Mouse (Mus musculus): ENCODE data around the gene Cela3b. TPM values are rescaled to one million over a fixed set of nuclear protein-coding genes. Genes with fewer than 3 reads are reported as not detected.

The Cela3b gene
- polyA plus RNA-seq, 1 experiment = not detected

DNA sequence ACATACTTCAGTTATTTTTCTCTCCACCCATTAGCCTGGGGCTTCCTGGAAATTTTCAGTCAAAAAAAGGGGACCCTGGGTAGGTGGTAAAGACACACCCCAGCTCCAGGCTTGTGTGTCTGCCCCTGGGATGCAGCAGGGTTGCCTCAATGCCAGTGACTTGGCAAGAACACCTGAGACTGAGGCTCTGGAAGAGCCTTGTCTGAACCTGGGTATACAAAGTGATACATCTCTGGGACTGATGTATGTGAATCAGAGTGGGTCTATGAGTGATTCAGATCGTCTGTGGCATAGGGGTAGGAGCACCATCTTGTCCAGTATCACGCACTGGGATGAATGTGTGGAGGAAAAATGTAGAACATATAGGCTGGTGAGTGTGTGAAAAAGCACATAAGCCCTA is 37.2 kb upstream of the Cela3b start:
- Histone ChIP-seq H3K79me3 (ENCODE audit: low read depth) (peaks cover 36% of the 10 kb centered on the region), H3ac (ENCODE audit: control insufficient read depth, insufficient read length, low read depth) (no peak overlapping the region), H3K27me3 (ENCODE audit: control insufficient read depth, insufficient read depth, insufficient read length) (no peaks in the 10 kb centered on the region), H3K4me3 (ENCODE audit: insufficient read depth, poor library complexity, severe bottlenecking) (no peak overlapping the region), H3K79me2 (ENCODE audit: control insufficient read depth, insufficient read depth) (peaks cover 40% of the 10 kb centered on the region), H3K36me3 (ENCODE audit: control insufficient read depth, insufficient read depth) (peaks cover 5% of the 10 kb centered on the region)
- TF ChIP-seq MAX (IDR thresholded peaks at IDR 0.05) (no peak), MYOD1 (IDR thresholded peaks at IDR 0.05; ENCODE audit: control insufficient read depth, insufficient read length, low read depth) (no peak), CEBPB (IDR thresholded peaks at IDR 0.05; ENCODE audit: low read depth) (no peak), CTCF (IDR thresholded peaks at IDR 0.05; ENCODE audit: control insufficient read depth, insufficient read depth, insufficient read length) (no peak), USF1 (IDR thresholded peaks at IDR 0.05; ENCODE audit: low read depth) (no peak)

DNA sequence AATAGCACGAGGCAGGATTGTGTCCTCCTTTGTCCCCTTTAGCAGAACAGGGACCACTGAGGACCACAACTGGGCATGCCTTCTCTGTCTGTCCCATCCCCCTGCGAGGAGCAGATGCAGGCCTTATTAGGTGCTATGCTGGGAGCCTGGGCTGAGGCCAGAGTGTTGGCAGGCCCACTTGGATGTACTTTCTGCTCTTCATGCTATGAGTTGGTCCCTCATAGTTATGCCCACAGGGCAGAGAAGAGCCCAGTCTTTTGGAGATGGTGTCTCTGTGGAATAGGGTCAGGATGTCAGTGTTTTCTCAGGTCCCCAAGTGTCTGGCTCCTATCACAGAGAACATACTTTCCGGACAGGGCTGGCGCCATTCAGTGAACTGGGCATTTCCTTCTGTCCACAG is 36.7 kb upstream of the Cela3b start:
- Histone ChIP-seq H3K27me3 (ENCODE audit: control insufficient read depth, insufficient read depth, insufficient read length) (no peaks in the 10 kb centered on the region), H3ac (ENCODE audit: control insufficient read depth, insufficient read length, low read depth) (no peak overlapping the region), H3K79me2 (ENCODE audit: control insufficient read depth, insufficient read depth) (peaks cover 35% of the 10 kb centered on the region), H3K4me3 (ENCODE audit: insufficient read depth, poor library complexity, severe bottlenecking) (no peak overlapping the region), H3K36me3 (ENCODE audit: control insufficient read depth, insufficient read depth) (no peaks in the 10 kb centered on the region), H3K79me3 (ENCODE audit: low read depth) (peaks cover 32% of the 10 kb centered on the region)
- TF ChIP-seq MAX (IDR thresholded peaks at IDR 0.05) = no peak

DNA sequence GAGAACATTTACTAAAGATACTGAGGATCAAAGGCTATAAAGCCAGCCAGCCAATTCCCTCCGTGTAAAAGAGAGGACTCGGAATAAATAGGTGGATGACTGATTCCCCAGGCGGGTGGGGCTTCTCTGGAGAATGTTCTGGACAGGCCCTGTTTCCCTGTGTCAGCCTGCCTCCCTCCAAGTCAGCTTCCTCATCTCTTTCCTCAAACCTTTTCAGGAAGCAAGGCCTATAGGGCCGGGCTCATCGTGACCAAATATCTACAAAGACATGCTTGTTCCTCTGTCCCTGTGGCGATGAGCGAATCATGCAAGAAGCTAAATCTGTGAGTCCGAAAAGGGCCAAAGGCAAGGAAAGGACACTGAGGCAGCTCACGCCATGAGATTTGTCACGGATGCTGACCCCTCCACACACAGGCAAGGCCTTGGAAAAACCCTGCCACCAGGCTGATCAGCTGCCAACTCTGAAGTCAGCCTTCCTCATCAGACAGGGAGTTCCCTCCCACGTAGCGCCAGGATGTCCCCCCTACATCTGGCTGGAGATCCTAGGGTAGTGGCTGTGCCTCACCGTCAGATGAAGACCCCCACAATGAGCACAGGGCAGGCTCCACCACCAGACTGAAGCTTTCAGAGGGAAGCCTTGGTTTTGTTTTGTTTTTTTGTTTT is 34.9 kb upstream of the Cela3b start:
- Histone ChIP-seq H3K36me3 (ENCODE audit: control insufficient read depth, insufficient read depth) (no peaks in the 10 kb centered on the region), H3K4me3 (ENCODE audit: insufficient read depth, poor library complexity, severe bottlenecking) (no peak overlapping the region), H3K27me3 (ENCODE audit: control insufficient read depth, insufficient read depth, insufficient read length) (no peaks in the 10 kb centered on the region), H3K79me2 (ENCODE audit: control insufficient read depth, insufficient read depth) (peaks cover 18% of the 10 kb centered on the region), H3ac (ENCODE audit: control insufficient read depth, insufficient read length, low read depth) (no peak overlapping the region), H3K79me3 (ENCODE audit: low read depth) (peaks cover 16% of the 10 kb centered on the region)
- TF ChIP-seq MYOG (IDR thresholded peaks at IDR 0.05; ENCODE audit: control insufficient read depth, extremely low read depth, insufficient read length) (no peak), FOSL1 (IDR thresholded peaks at IDR 0.05; ENCODE audit: insufficient read depth, low read length, poor library complexity, severe bottlenecking) (no peak), CTCF (IDR thresholded peaks at IDR 0.05; ENCODE audit: control insufficient read depth, insufficient read depth, insufficient read length) (no peak), CEBPB (IDR thresholded peaks at IDR 0.05; ENCODE audit: low read depth) (no peak), USF1 (IDR thresholded peaks at IDR 0.05; ENCODE audit: low read depth) (no peak), MAX (IDR thresholded peaks at IDR 0.05) (no peak), MYOD1 (IDR thresholded peaks at IDR 0.05; ENCODE audit: control insufficient read depth, insufficient read length, low read depth) (no peak)

DNA sequence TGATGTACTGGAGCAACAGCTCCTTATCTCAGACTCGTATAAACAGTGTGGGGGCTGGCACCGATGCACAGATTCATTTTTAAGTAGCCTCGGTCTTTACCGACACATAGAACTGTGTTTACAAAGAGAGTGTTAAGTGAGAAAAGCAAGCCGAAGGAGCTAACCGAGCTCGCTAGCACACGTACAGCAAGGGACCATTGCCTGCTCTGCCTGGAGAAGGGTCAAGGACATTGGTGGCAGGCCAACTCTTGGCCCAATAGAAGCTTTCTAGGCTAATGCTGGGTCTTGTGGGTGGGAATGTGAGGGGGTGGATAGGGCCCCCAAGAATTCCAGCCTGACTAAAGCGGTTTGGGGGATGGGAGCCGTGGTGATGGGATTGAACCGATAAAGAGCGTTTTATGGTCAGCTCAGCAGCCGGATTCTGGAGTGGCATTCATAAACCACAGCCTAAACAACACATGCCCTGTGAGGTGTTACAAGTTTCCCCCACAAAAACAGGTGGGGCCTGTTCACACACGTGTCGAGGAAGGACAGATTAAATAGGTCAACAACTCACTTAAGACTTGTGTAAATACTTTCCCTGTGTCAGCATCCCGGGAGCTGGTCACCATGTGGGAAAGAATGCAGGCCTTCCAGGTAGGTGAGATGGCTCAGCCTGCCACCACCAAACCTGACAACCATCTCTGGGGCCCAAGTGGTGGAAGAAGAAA is 31.8 kb upstream of the Cela3b start:
- H3K79me2 ChIP-seq (ENCODE audit: control insufficient read depth, insufficient read depth) = no peaks in the 10 kb centered on the region
- TF ChIP-seq MAX (IDR thresholded peaks at IDR 0.05) (no peak), CEBPB (IDR thresholded peaks at IDR 0.05; ENCODE audit: low read depth) (no peak), CTCF (IDR thresholded peaks at IDR 0.05; ENCODE audit: control insufficient read depth, insufficient read depth, insufficient read length) (no peak), FOSL1 (IDR thresholded peaks at IDR 0.05; ENCODE audit: insufficient read depth, low read length, poor library complexity, severe bottlenecking) (no peak), USF1 (IDR thresholded peaks at IDR 0.05; ENCODE audit: low read depth) (no peak), MYOG (IDR thresholded peaks at IDR 0.05; ENCODE audit: control insufficient read depth, extremely low read depth, insufficient read length) (no peak), MYOD1 (IDR thresholded peaks at IDR 0.05; ENCODE audit: control insufficient read depth, insufficient read length, low read depth) (no peak)
- no peak overlapping the region for H3K4me3 ChIP-seq (ENCODE audit: insufficient read depth, poor library complexity, severe bottlenecking)
- H3K36me3 ChIP-seq (ENCODE audit: control insufficient read depth, insufficient read depth) = no peaks in the 10 kb centered on the region
- no peak overlapping the region for H3ac ChIP-seq (ENCODE audit: control insufficient read depth, insufficient read length, low read depth)
- H3K27me3 ChIP-seq (ENCODE audit: control insufficient read depth, insufficient read depth, insufficient read length) = no peaks in the 10 kb centered on the region
- no peaks in the 10 kb centered on the region for H3K79me3 ChIP-seq (ENCODE audit: low read depth)

DNA sequence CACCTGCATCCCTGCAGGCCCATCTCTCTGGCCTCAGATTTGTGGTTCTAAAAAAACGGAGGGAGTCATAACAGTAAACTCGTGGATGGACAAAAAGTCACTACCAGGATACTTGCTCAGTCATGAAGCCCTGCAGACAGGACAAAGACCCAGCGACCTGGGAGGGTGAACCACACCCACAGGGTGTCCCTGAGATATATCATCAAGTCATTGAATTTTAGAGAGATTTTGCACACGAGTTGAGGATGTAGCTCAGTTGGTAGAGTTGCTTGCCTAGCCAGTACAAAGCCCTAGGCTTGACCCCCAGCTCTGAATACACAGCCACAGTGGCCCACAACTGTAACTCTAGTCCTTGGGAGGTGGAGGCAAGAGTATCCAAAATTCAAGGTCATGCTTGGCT is 30.9 kb upstream of the Cela3b start:
- Histone ChIP-seq H3K36me3 (ENCODE audit: control insufficient read depth, insufficient read depth) (no peaks in the 10 kb centered on the region), H3K79me3 (ENCODE audit: low read depth) (no peaks in the 10 kb centered on the region), H3K4me3 (ENCODE audit: insufficient read depth, poor library complexity, severe bottlenecking) (no peak overlapping the region), H3K27me3 (ENCODE audit: control insufficient read depth, insufficient read depth, insufficient read length) (no peaks in the 10 kb centered on the region), H3K79me2 (ENCODE audit: control insufficient read depth, insufficient read depth) (no peaks in the 10 kb centered on the region), H3ac (ENCODE audit: control insufficient read depth, insufficient read length, low read depth) (no peak overlapping the region)
- TF ChIP-seq MYOG (IDR thresholded peaks at IDR 0.05; ENCODE audit: control insufficient read depth, extremely low read depth, insufficient read length) (no peak), CTCF (IDR thresholded peaks at IDR 0.05; ENCODE audit: control insufficient read depth, insufficient read depth, insufficient read length) (no peak), CEBPB (IDR thresholded peaks at IDR 0.05; ENCODE audit: low read depth) (no peak), FOSL1 (IDR thresholded peaks at IDR 0.05; ENCODE audit: insufficient read depth, low read length, poor library complexity, severe bottlenecking) (no peak), USF1 (IDR thresholded peaks at IDR 0.05; ENCODE audit: low read depth) (no peak), MAX (IDR thresholded peaks at IDR 0.05) (no peak), MYOD1 (IDR thresholded peaks at IDR 0.05; ENCODE audit: control insufficient read depth, insufficient read length, low read depth) (no peak)

DNA sequence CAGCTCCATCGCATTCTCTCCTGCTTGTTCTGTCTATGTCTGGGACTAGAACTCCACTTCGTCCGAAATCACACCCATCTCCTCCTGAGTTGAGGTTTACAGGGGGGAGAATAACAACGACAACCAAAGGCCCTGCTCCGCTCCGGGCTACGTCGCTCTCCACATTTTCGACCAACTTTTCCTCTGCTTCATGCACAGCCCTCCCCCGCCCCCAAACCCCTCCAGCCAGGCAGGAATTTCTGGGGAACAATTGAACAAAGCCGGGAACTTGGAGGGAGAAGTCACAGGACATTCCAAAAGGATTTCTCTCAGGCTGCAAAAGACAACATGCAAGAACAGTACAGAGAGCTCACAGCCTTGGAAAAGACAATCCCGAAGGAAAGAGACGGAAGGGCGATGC is 30.3 kb upstream of the Cela3b start:
- no peaks in the 10 kb centered on the region for H3K79me3 ChIP-seq (ENCODE audit: low read depth)
- no peak overlapping the region for H3ac ChIP-seq (ENCODE audit: control insufficient read depth, insufficient read length, low read depth)
- H3K79me2 ChIP-seq (ENCODE audit: control insufficient read depth, insufficient read depth) = no peaks in the 10 kb centered on the region
- no peaks in the 10 kb centered on the region for H3K27me3 ChIP-seq (ENCODE audit: control insufficient read depth, insufficient read depth, insufficient read length)
- H3K4me3 ChIP-seq (ENCODE audit: insufficient read depth, poor library complexity, severe bottlenecking) = no peak overlapping the region
- TF ChIP-seq MAX (IDR thresholded peaks at IDR 0.05) (no peak), CTCF (IDR thresholded peaks at IDR 0.05; ENCODE audit: control insufficient read depth, insufficient read depth, insufficient read length) (no peak), MYOG (IDR thresholded peaks at IDR 0.05; ENCODE audit: control insufficient read depth, extremely low read depth, insufficient read length) (no peak), FOSL1 (IDR thresholded peaks at IDR 0.05; ENCODE audit: insufficient read depth, low read length, poor library complexity, severe bottlenecking) (no peak), CEBPB (IDR thresholded peaks at IDR 0.05; ENCODE audit: low read depth) (no peak), USF1 (IDR thresholded peaks at IDR 0.05; ENCODE audit: low read depth) (no peak), MYOD1 (IDR thresholded peaks at IDR 0.05; ENCODE audit: control insufficient read depth, insufficient read length, low read depth) (no peak)
- no peaks in the 10 kb centered on the region for H3K36me3 ChIP-seq (ENCODE audit: control insufficient read depth, insufficient read depth)
